Mouse (Mus musculus): ENCODE measurements around the gene Nat8f6. TPM values are rescaled to one million over a fixed set of nuclear protein-coding genes. Genes with fewer than 3 reads are reported as not detected.
"Not testable (repeated sequence)": the region's sequence is repeated elsewhere in the genome, so short reads cannot be mapped to it uniquely, and the experiment has no call there.

The Nat8f6 gene
- not detected in 2 replicates for polyA plus RNA-seq (2016; fragmentation: Nextera tagmentation; extraction: Ambion mirVana)

GRCm38 (mm10) chr6:85820837-85821236 lies at the start of gene Nat8f6, which contains the start of gene Nat8f5:
Gene Nat8f6 (minus strand): TSS chr6:85820954.
Gene Nat8f5 (minus strand): TSS chr6:85820972.
- H3K9me3 ChIP-seq (replicated peaks): no peaks in the 10 kb centered on the region
- no peak for ATAC-seq
- H3K4me1 ChIP-seq: no peaks in the 10 kb centered on the region
- H3K9ac ChIP-seq: no peak within 1 kb of the TSS
- WGBS (ENCODE audit: insufficient replicate concordance): 59% methylated on average over 5 of the region's 5 CpGs
- no peak within 1 kb of the TSS for H3K27ac ChIP-seq
- H3K4me2 ChIP-seq: no peak within 1 kb of the TSS
- no peaks in the 10 kb centered on the region for H3K36me3 ChIP-seq
- H3K27me3 ChIP-seq (replicated peaks): no peaks in the 10 kb centered on the region
- H3K4me3 ChIP-seq: no peak within 1 kb of the TSS

DNA sequence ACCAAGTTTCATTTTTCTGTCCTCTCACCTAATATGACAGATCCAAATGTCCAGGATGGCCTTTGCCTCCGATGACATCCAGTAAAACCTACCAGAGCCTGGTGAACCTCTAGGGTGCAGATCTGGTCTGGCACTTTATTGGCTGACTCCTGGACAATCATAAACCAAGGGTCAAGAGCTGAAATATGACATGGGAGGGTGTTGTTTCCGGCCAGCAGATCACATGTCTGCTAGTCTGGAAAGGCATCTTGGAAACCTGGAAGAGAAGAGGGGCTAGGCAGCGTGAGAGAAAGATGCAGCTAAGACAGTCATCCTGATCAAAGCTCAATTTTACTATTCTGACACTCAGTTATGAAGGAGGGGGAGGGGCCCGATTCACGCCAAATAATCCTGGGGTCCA lies 48.3 kb upstream of the Nat8f6 start, which contains the start of gene Nat8f2:
Gene Nat8f2, minus strand, starts transcription at position 153 of the 400 bp plus-strand sequence.
- H3K4me2 ChIP-seq; H3K4me1 ChIP-seq; H3K9me3 ChIP-seq (replicated peaks); H3K4me3 ChIP-seq; H3K9ac ChIP-seq; H3K27ac ChIP-seq; H3K36me3 ChIP-seq; ATAC-seq; H3K27me3 ChIP-seq (replicated peaks): not testable (repeated sequence)
- 63% methylated on average over 5 of the region's 5 CpGs for WGBS (ENCODE audit: insufficient replicate concordance)

DNA sequence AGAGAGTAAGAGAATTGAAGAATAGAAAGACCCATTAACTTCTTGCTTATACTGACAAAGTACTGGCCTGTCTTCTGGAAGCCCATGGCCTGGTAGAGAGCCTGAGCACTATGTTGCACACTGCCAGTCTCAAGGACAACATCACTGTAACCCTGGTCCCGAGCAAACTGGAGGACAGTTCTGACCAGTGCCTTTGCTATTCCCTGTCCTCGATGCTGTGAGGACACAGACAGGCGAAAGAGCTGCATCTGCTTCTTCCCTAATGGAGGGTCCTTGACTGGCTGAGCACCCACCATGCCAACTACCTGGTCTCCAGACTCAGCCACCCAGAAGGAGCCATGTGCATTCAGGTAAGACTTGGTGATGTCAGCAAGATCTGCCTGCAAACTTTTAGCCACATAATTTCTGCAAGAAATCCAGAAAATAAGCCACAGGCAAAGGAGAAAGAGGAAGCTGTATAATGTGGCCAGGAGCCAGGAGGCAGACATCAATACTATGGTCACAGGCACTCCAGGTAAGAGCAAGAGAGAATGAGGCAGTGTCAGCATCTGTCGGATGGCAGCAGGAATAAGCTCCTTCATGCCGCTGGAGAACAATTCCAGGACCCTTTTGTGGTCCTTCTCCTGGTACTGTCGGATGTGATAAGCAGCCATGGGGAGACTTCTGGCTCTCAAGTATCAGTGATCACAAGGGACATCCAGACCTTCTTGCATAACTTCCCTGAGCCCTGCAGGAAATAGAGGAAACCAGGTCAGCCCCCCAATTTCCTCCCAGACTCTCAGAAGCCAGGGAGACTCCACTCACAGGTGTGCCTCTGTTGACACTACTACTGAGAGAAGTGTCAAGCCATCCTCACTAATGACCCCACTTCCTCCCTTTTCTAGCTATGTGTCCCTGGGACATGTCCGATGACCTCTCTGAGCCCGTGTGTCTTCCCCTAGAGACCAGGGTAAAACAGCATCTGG lies 47.3 kb upstream of the Nat8f6 start:
- Histone ChIP-seq H3K4me2 (no peak overlapping the region), H3K27me3 (replicated peaks) (no peaks in the 10 kb centered on the region), H3K4me3 (no peak overlapping the region), H3K36me3 (no peaks in the 10 kb centered on the region), H3K27ac (no peak overlapping the region), H3K4me1 (no peaks in the 10 kb centered on the region), H3K9ac (no peak overlapping the region), H3K9me3 (replicated peaks) (no peaks in the 10 kb centered on the region)
- WGBS (ENCODE audit: insufficient replicate concordance): 44% methylated on average over 8 of the region's 8 CpGs
- ATAC-seq: no peak

- H3K27ac ChIP-seq; H3K4me2 ChIP-seq; H3K4me3 ChIP-seq; H3K36me3 ChIP-seq; H3K9ac ChIP-seq; H3K4me1 ChIP-seq; H3K27me3 ChIP-seq (replicated peaks); H3K9me3 ChIP-seq (replicated peaks); ATAC-seq: not testable (repeated sequence)
- 33% methylated on average over 1 of the region's 1 CpGs for WGBS (ENCODE audit: insufficient replicate concordance)
Measured at GRCm38 (mm10) chr6:85866995-85867394, 46.2 kb upstream of the Nat8f6 start.

- not testable (repeated sequence) for H3K4me2 ChIP-seq; H3K27ac ChIP-seq; H3K36me3 ChIP-seq; H3K27me3 ChIP-seq (replicated peaks); H3K9me3 ChIP-seq (replicated peaks); H3K4me1 ChIP-seq; ATAC-seq; H3K9ac ChIP-seq; H3K4me3 ChIP-seq
- WGBS (ENCODE audit: insufficient replicate concordance): 65% methylated on average over 3 of the region's 3 CpGs
Measured at GRCm38 (mm10) chr6:85866166-85866565, 45.4 kb upstream of the Nat8f6 start.

GRCm38 (mm10) chr6:85864900-85865639 lies 44.3 kb upstream of the Nat8f6 start:
- H3K9ac ChIP-seq; ATAC-seq; H3K36me3 ChIP-seq; H3K4me1 ChIP-seq; H3K4me2 ChIP-seq; H3K27me3 ChIP-seq (replicated peaks); H3K4me3 ChIP-seq; H3K9me3 ChIP-seq (replicated peaks); H3K27ac ChIP-seq: not testable (repeated sequence)
- 51% methylated on average over 5 of the region's 7 CpGs for WGBS (ENCODE audit: insufficient replicate concordance)

DNA sequence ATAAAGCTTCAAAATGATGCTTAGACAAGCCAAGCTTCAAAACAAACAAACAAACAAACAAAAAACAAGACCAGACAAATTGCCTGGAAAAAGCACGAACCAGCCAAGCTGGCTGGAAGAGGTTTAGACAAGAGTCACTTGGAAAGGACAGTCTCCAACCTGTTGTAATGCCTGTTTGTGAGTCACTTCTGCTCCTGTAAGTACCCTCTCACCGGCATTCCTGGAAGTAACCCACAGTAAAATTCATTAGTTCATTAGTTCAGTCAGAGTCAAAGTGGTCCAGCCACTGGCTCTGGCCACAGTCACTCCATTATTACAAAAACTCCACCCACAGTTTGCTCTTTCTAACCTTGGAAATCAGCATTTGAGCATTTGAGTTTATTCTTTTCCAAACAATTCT lies 43.1 kb upstream of the Nat8f6 start:
- Histone ChIP-seq H3K9me3 (replicated peaks) (no peaks in the 10 kb centered on the region), H3K36me3 (no peaks in the 10 kb centered on the region), H3K9ac (no peak overlapping the region), H3K4me3 (no peak overlapping the region), H3K4me1 (no peaks in the 10 kb centered on the region), H3K27me3 (replicated peaks) (no peaks in the 10 kb centered on the region), H3K4me2 (no peak overlapping the region), H3K27ac (no peak overlapping the region)
- ATAC-seq: no peak
- 70% methylated on average over 2 of the region's 2 CpGs for WGBS (ENCODE audit: insufficient replicate concordance)

DNA sequence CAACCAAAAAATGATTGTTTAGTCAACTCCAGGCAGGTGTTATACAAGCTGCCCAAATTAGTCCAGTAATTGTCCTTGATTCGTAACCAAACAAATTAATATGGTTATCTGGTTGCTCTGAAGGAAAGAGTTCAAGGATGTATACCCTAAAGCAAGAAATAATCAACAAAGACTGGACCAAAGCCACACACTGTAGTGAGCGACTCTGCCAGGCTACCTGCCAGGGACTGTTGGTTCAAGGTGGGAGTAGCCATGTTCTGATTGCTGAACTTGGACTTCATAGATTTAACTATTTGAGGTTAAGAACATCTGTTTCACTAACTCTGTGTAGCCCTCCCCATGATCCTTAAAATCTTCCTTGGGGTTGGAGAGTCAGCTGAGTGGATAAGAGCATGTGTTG lies 42.4 kb upstream of the Nat8f6 start:
- no peaks in the 10 kb centered on the region for H3K36me3 ChIP-seq
- no peaks in the 10 kb centered on the region for H3K9me3 ChIP-seq (replicated peaks)
- no peak overlapping the region for H3K9ac ChIP-seq
- no peaks in the 10 kb centered on the region for H3K27me3 ChIP-seq (replicated peaks)
- 59% methylated on average over 2 of the region's 2 CpGs for WGBS (ENCODE audit: insufficient replicate concordance)
- H3K4me1 ChIP-seq: no peaks in the 10 kb centered on the region
- no peak overlapping the region for H3K4me2 ChIP-seq
- H3K27ac ChIP-seq: no peak overlapping the region
- no peak overlapping the region for H3K4me3 ChIP-seq
- ATAC-seq: no peak

- 54% methylated on average over 3 of the region's 3 CpGs for WGBS (ENCODE audit: insufficient replicate concordance)
- no peaks in the 10 kb centered on the region for H3K27me3 ChIP-seq (replicated peaks)
- no peak overlapping the region for H3K4me3 ChIP-seq
- H3K4me2 ChIP-seq: no peak overlapping the region
- H3K27ac ChIP-seq: no peak overlapping the region
- no peak for ATAC-seq
- H3K4me1 ChIP-seq: no peaks in the 10 kb centered on the region
- H3K36me3 ChIP-seq: no peaks in the 10 kb centered on the region
- H3K9ac ChIP-seq: no peak overlapping the region
- H3K9me3 ChIP-seq (replicated peaks): no peaks in the 10 kb centered on the region
Measured at GRCm38 (mm10) chr6:85862565-85862964, 41.8 kb upstream of the Nat8f6 start.

- H3K4me1 ChIP-seq: no peaks in the 10 kb centered on the region
- H3K9ac ChIP-seq: no peak overlapping the region
- no peak overlapping the region for H3K4me3 ChIP-seq
- ATAC-seq: no peak
- no peaks in the 10 kb centered on the region for H3K36me3 ChIP-seq
- no peaks in the 10 kb centered on the region for H3K27me3 ChIP-seq (replicated peaks)
- 69% methylated on average over 3 of the region's 3 CpGs for WGBS (ENCODE audit: insufficient replicate concordance)
- no peak overlapping the region for H3K27ac ChIP-seq
- no peaks in the 10 kb centered on the region for H3K9me3 ChIP-seq (replicated peaks)
- no peak overlapping the region for H3K4me2 ChIP-seq
Measured at GRCm38 (mm10) chr6:85861247-85861646, 40.5 kb upstream of the Nat8f6 start.

DNA sequence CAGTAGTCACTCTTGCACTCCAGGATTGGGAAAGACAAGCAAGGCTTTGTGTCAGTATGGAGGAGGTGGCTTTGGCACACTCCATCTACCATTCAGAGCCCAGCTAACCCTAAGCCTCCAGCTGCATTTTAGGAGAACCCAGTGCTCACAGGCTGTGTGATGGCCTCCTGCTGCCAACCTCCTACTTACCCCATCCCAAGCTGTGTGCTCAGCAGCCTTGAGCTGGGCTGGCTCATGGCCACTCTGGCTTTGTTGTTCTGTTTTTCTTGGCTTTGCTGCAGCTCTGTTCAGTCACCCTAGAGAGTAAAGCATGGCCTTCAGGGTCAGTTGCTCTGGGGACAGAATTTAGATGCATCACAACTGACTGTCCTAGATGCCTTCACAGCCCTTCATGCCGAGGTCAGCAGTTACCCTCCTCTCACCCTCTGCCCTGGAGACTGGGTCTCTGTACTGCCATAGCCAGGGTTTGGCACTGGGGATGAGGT lies 35.5 kb upstream of the Nat8f6 start:
- Histone ChIP-seq H3K9me3 (replicated peaks) (no peaks in the 10 kb centered on the region), H3K4me1 (no peaks in the 10 kb centered on the region), H3K9ac (no peak overlapping the region), H3K36me3 (no peaks in the 10 kb centered on the region), H3K4me2 (no peak overlapping the region), H3K27ac (no peak overlapping the region), H3K27me3 (replicated peaks) (no peaks in the 10 kb centered on the region), H3K4me3 (no peak overlapping the region)
- 52% methylated on average over 1 of the region's 1 CpGs for WGBS (ENCODE audit: insufficient replicate concordance)
- ATAC-seq: 0 out of 2 replicates have a peak, but pooled peaks have one; percentile 32

DNA sequence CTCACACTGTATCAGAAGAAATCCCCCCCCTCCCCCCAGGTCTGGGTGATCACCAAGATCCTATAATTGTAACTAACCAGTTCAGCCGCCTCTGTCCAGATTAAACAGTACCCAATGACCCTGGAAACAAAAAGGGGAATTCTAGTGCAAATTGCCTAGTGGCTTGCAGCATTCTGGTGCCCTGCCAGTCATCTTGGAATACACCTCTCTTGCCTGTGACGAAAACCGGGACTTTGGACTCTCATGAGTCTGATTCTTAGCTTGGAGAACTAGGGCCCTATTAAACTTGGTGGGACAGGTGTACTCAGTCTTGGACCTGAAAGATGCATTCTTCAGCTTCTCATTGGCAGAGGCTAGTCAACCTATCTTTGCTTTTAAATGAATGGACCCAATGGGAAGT lies 32.7 kb upstream of the Nat8f6 start:
- no peak overlapping the region for H3K9ac ChIP-seq
- no peak overlapping the region for H3K4me3 ChIP-seq
- no peak overlapping the region for H3K4me2 ChIP-seq
- no peak for ATAC-seq
- WGBS (ENCODE audit: insufficient replicate concordance): 64% methylated on average over 3 of the region's 3 CpGs
- no peaks in the 10 kb centered on the region for H3K36me3 ChIP-seq
- H3K9me3 ChIP-seq (replicated peaks): no peaks in the 10 kb centered on the region
- no peak overlapping the region for H3K27ac ChIP-seq
- no peaks in the 10 kb centered on the region for H3K4me1 ChIP-seq
- no peaks in the 10 kb centered on the region for H3K27me3 ChIP-seq (replicated peaks)
